Mouse (Mus musculus) spleen, postnatal 4 days (tissue): ENCODE results near the gene Exoc3l2.

Experiments used
- DNase-seq, 2 experiments: peaks; one replicate each; pipeline ENCODE4 v3.0.0; 2022; ENCODE audit warnings: low spot score in 2 of 2

Gene Exoc3l2

GRCm38 (mm10) chr7:19520032-19520431 lies 56.9 kb downstream of the Exoc3l2 start:
- peak in 1 of 2 experiments; percentile 65 for DNase-seq

DNA sequence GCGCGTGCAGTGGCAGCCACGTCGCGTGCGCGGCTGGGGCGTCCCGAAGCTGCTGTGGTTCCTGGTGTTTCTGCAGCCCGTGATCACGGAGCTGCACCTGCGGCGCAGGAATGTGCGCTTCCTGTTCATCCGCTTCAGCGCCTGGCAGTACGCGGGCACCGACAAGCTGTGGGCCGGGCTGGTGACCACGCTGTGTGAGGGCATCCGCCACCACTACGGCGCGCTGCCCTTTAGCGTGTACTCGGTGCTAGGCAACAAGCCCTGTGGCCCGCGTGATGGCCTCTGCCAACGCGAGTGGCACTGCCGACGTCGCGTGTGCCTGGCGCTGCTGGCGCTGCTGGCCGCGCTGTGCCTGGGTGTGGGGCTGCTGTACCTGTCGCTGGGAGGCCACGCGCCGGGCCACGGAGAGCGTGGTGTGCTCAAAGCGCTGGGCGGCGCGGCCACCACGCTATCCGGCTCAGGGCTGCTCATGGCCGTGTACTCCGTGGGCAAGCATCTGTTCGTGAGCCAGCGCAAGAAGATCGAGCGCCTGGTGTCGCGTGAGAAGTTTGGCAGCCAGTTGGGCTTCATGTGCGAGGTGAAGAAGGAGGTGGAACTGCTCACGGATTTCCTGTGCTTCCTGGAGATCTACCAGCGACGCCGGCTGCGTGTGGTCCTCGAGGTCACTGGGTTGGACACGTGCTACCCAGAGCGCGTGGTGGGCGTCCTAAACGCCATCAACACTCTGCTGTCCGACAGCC lies 60.1 kb downstream of the Exoc3l2 start:
- DNase-seq: peak in 1 of 2 experiments; percentile 63

- DNase-seq: peak; percentile 51 to 80
Measured at GRCm38 (mm10) chr7:19523757-19524419, 60.8 kb downstream of the Exoc3l2 start.

GRCm38 (mm10) chr7:19524420-19525104 lies 61.4 kb downstream of the Exoc3l2 start:
- no peak for DNase-seq

GRCm38 (mm10) chr7:19525105-19525481 lies 62.0 kb downstream of the Exoc3l2 start:
- DNase-seq: peak in 1 of 2 experiments; percentile 61

- no peak for DNase-seq
Measured at GRCm38 (mm10) chr7:19531077-19531476, 67.9 kb downstream of the Exoc3l2 start.

DNA sequence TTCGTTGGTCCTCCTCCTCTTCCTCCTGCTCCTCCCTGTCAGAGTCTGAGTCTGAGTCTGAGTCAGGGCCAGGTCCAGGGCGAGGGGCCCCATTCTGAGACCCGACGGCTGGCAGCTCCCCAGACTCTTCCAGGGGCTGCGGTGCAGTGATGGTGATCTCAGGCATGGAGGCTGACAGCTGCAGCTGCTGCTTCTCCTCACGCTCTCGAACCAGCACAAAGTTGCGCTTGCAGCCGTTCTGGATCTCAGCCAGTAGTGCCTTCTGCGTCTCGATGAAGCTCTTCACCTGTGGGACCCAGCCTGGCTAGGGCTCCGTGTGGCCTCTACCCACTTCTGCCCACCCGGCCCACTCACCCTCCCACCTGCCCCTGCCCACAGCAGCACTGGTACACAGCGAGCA lies 69.1 kb downstream of the Exoc3l2 start:
- DNase-seq: peak in 1 of 2 experiments; percentile 62

DNA sequence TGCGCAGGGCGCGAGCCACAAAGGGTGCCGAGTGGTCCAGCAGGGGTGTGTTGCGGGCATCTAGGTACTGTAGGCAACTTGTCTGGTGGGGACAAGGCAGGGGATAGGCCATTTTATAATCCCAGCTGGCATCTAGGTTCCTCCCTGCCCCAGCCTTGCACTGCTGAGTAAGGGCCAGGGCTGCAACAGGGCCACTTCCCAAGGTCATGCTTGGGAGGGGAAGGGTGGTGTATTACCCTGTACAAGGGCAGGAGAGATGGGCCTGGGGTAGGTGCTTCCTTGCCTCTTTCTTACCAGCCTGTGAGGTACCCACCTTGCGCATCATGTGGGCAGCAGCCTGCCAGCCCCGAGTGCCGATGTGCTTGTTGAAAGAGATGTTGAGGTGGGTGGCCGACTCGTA lies 71.5 kb downstream of the Exoc3l2 start:
- DNase-seq: no peak

- DNase-seq: no peak
Measured at GRCm38 (mm10) chr7:19540771-19541566, 77.8 kb downstream of the Exoc3l2 start.

DNA sequence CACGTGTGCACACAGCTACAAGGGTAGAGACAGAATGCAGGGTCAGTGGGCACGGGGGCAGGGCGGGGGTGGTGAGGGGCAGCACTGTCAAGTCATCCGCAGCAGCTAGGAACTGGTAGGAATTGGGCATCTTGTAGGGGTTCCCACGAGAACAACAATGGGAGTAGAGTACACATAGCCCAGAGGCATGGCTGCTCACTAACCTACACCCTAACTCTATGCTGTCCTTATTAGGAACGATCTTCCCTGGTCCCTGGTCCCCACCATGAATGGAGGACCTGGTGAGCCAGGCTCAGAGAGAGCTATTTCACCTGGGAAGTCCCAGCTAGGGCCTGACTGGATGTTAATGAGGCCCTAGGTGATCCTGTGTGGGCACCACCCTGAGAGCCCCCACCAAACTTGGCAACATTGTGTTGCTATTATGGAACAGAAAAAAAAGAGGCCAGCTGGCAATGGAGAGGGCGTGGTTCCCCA lies 78.6 kb downstream of the Exoc3l2 start:
- no peak for DNase-seq

- DNase-seq: no peak
Measured at GRCm38 (mm10) chr7:19542155-19542691, 79.1 kb downstream of the Exoc3l2 start.

DNA sequence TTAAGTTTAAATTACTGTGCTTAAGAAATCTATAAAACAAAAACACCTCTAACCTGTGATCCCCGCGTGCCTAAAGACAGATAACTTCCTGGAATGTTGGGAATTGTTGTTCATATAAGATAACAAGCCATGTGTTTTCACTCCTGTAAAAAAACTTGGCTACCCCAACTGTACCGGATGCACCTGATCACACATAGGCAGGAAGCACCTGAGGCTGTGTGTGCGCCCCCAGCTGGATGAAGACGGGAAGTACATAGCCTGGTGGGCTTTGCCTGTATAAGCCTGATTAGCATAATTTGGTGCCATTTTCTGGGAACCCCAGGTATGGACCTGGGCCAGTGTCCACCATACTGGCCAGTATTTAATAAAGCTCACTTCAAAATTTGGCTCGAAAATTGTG lies 80.5 kb downstream of the Exoc3l2 start:
- no peak for DNase-seq

DNA sequence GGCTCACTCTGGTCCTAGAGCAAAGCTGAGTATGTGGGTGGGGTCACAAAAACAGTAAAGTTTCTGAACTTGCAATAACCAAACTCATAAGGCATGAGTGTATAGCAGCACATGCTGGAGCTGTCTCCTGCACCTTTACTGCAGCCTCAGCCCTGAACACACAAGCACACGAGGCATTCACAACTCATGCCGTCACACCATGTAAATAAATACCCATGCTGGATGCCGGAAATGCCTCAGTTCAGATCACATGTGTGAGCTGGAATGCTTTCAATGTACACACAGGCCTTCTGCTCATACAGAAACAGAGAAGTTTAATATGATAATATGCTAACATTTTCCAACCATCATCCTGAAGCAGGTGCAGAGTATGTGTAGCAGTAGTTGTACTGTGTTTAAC lies 82.9 kb downstream of the Exoc3l2 start:
- no peak for DNase-seq
